Mouse (Mus musculus) forebrain, embryonic 10.5 days (tissue): Measurements from ENCODE around the gene Myo7a. TPM values are rescaled to one million over a fixed set of nuclear protein-coding genes. Genes with fewer than 3 reads are reported as not detected.

Experiments used
- DNase-seq: peaks from one replicate; pipeline ENCODE4 v3.0.0-alpha.2; 2017; ENCODE audit warnings: low spot score; ENCODE audit errors: extremely low spot score
- H3K27ac ChIP-seq: fragments of 300-500 bp; sonication (generic); 2 replicates; pipeline ENCODE4 v1.5.1; 2016; ENCODE audit warnings: mild to moderate bottlenecking
- H3K27me3 ChIP-seq: fragments of 300-500 bp; sonication (generic); 2 replicates; pipeline ENCODE4 v1.6.1; 2016; ENCODE audit warnings: mild to moderate bottlenecking; ENCODE audit not compliant: poor library complexity, severe bottlenecking
- H3K36me3 ChIP-seq: fragments of 300-500 bp; sonication (generic); replicated peaks from 2 replicates; pipeline ENCODE4 v1.6.1; 2016; ENCODE audit warnings: mild to moderate bottlenecking, moderate library complexity
- H3K4me1 ChIP-seq: fragments of 300-500 bp; sonication (generic); 2 replicates; pipeline ENCODE4 v1.6.1; 2016
- H3K4me3 ChIP-seq: fragments of 300-500 bp; sonication (generic); 2 replicates; pipeline ENCODE4 v1.5.1; 2016; ENCODE audit warnings: mild to moderate bottlenecking, moderate library complexity
- H3K9me3 ChIP-seq: fragments of 300-500 bp; sonication (generic); 2 replicates; pipeline ENCODE4 v1.6.1; 2016; ENCODE audit warnings: mild to moderate bottlenecking, moderate library complexity
- WGBS: fragments of 180-500 bp; shearing (Covaris S2); methylation state at CpG from one replicate; pipeline ENCODE4 v1.1.7; 2016; 5-methylcytosine and 5-hydroxymethylcytosine counted together
- polyA plus RNA-seq: library from polyadenylated mRNA; unstranded; fragments of >200 nt; fragmentation: Nextera tagmentation; extraction: Ambion mirVana; gene quantifications from 2 replicates; pipeline ENCODE4 v1.2.1, GENCODE M21; 2016

Gene Myo7a
- polyA plus RNA-seq, 1 experiment from 2014 or later = 20.8 TPM

GRCm38 (mm10) chr7:98139216-98139615 is 19.9 kb upstream of the Myo7a start:
- peaks cover 37% of the 10 kb centered on the region for H3K4me1 ChIP-seq
- H3K9me3 ChIP-seq = no peaks in the 10 kb centered on the region
- H3K36me3 ChIP-seq = no peaks in the 10 kb centered on the region
- peaks cover 7% of the 10 kb centered on the region; the same call in 1 of the 2 replicates for H3K27me3 ChIP-seq
- H3K27ac ChIP-seq = no peak overlapping the region
- 23% methylated on average over 9 of the region's 9 CpGs for WGBS
- no peak overlapping the region for H3K4me3 ChIP-seq
- no peak for DNase-seq

- Histone ChIP-seq H3K36me3 (no peaks in the 10 kb centered on the region), H3K27me3 (no peaks in the 10 kb centered on the region; the same call in 1 of the 2 replicates), H3K27ac (no peak overlapping the region), H3K4me1 (peaks cover 36% of the 10 kb centered on the region), H3K4me3 (no peak overlapping the region), H3K9me3 (no peaks in the 10 kb centered on the region)
- 97% methylated on average over 2 of the region's 2 CpGs for WGBS
- no peak for DNase-seq
Observed at GRCm38 (mm10) chr7:98137995-98138394, 18.7 kb upstream of the Myo7a start.

GRCm38 (mm10) chr7:98137583-98137982 is 18.3 kb upstream of the Myo7a start:
- DNase-seq = no peak
- Histone ChIP-seq H3K4me3 (no peak overlapping the region), H3K9me3 (no peaks in the 10 kb centered on the region), H3K36me3 (no peaks in the 10 kb centered on the region), H3K27ac (no peak overlapping the region), H3K4me1 (peaks cover 32% of the 10 kb centered on the region), H3K27me3 (no peaks in the 10 kb centered on the region; the same call in 1 of the 2 replicates)
- WGBS = 52% methylated on average over 3 of the region's 3 CpGs

GRCm38 (mm10) chr7:98131751-98132150 is 12.4 kb upstream of the Myo7a start:
- Histone ChIP-seq H3K4me3 (no peak overlapping the region), H3K36me3 (no peaks in the 10 kb centered on the region), H3K27ac (no peak overlapping the region), H3K4me1 (no peaks in the 10 kb centered on the region), H3K9me3 (no peaks in the 10 kb centered on the region), H3K27me3 (no peaks in the 10 kb centered on the region)
- WGBS = 96% methylated on average over 8 of the region's 8 CpGs
- DNase-seq = no peak

GRCm38 (mm10) chr7:98125473-98125872 is 6.1 kb upstream of the Myo7a start:
- H3K9me3 ChIP-seq = no peaks in the 10 kb centered on the region
- WGBS = 42% methylated on average over 5 of the region's 5 CpGs
- peaks cover 12% of the 10 kb centered on the region; the same call in 1 of the 2 replicates for H3K27me3 ChIP-seq
- no peak for DNase-seq
- H3K4me1 ChIP-seq = peaks cover 4% of the 10 kb centered on the region
- H3K4me3 ChIP-seq = no peak overlapping the region
- H3K36me3 ChIP-seq = no peaks in the 10 kb centered on the region
- H3K27ac ChIP-seq = no peak overlapping the region

GRCm38 (mm10) chr7:98124701-98125100 is 5.4 kb upstream of the Myo7a start:
- H3K36me3 ChIP-seq = no peaks in the 10 kb centered on the region
- no peak overlapping the region for H3K4me3 ChIP-seq
- no peak for DNase-seq
- no peak overlapping the region for H3K27ac ChIP-seq
- H3K9me3 ChIP-seq = no peaks in the 10 kb centered on the region
- H3K4me1 ChIP-seq = peaks cover 11% of the 10 kb centered on the region
- WGBS = 76% methylated on average over 5 of the region's 5 CpGs
- peaks cover 13% of the 10 kb centered on the region; the same call in 1 of the 2 replicates for H3K27me3 ChIP-seq

GRCm38 (mm10) chr7:98121673-98122072 is 2.3 kb upstream of the Myo7a start:
- no peak overlapping the region for H3K27ac ChIP-seq
- no peak for DNase-seq
- H3K4me3 ChIP-seq = no peak overlapping the region
- H3K36me3 ChIP-seq = no peaks in the 10 kb centered on the region
- H3K4me1 ChIP-seq = peaks cover 27% of the 10 kb centered on the region
- 85% methylated on average over 8 of the region's 8 CpGs for WGBS
- no peaks in the 10 kb centered on the region for H3K9me3 ChIP-seq
- peaks cover 13% of the 10 kb centered on the region; the same call in 1 of the 2 replicates for H3K27me3 ChIP-seq

GRCm38 (mm10) chr7:98121241-98121640 is 1.9 kb upstream of the Myo7a start:
- 93% methylated on average over 3 of the region's 3 CpGs for WGBS
- Histone ChIP-seq H3K27ac (no peak overlapping the region), H3K4me1 (peaks cover 27% of the 10 kb centered on the region), H3K36me3 (no peaks in the 10 kb centered on the region), H3K9me3 (no peaks in the 10 kb centered on the region), H3K4me3 (no peak overlapping the region), H3K27me3 (peaks cover 13% of the 10 kb centered on the region; the same call in 1 of the 2 replicates)
- no peak for DNase-seq

- Histone ChIP-seq H3K27ac (0 out of 2 replicates have a peak overlapping the region, but pooled peaks have one; percentile 56), H3K36me3 (no peaks in the 10 kb centered on the region), H3K27me3 (peaks cover 13% of the 10 kb centered on the region; the same call in 1 of the 2 replicates), H3K4me3 (peak overlapping the region; percentile 43), H3K4me1 (peaks cover 27% of the 10 kb centered on the region), H3K9me3 (no peaks in the 10 kb centered on the region)
- DNase-seq = peak; percentile 78
- WGBS = 4% methylated on average over 7 of the region's 7 CpGs
Observed at GRCm38 (mm10) chr7:98120325-98120724, 1.0 kb upstream of the Myo7a start.

GRCm38 (mm10) chr7:98119961-98120232 is 573 bp upstream of the Myo7a start:
- 75% methylated on average over 2 of the region's 2 CpGs for WGBS
- peaks cover 27% of the 10 kb centered on the region for H3K4me1 ChIP-seq
- DNase-seq = no peak
- peaks cover 13% of the 10 kb centered on the region; the same call in 1 of the 2 replicates for H3K27me3 ChIP-seq
- no peaks in the 10 kb centered on the region for H3K36me3 ChIP-seq
- no peaks in the 10 kb centered on the region for H3K9me3 ChIP-seq
- no peak overlapping the region for H3K27ac ChIP-seq
- H3K4me3 ChIP-seq = peak overlapping the region; percentile 43; the same call in 1 of the 2 replicates

- Histone ChIP-seq H3K27ac (peak overlapping the region; percentile 15; the same call in 1 of the 2 replicates), H3K9me3 (no peaks in the 10 kb centered on the region)
Observed at GRCm38 (mm10) chr7:98117012-98117660, 2.2 kb downstream of the Myo7a start.

GRCm38 (mm10) chr7:98114656-98115055 is 4.7 kb downstream of the Myo7a start:
- no peak overlapping the region for H3K4me3 ChIP-seq
- peaks cover 38% of the 10 kb centered on the region for H3K27me3 ChIP-seq
- H3K27ac ChIP-seq = 0 out of 2 replicates have a peak overlapping the region, but pooled peaks have one; percentile 22
- no peak for DNase-seq
- 81% methylated on average over 6 of the region's 6 CpGs for WGBS
- H3K9me3 ChIP-seq = no peaks in the 10 kb centered on the region
- peaks cover 26% of the 10 kb centered on the region for H3K4me1 ChIP-seq
- H3K36me3 ChIP-seq = no peaks in the 10 kb centered on the region

More at GRCm38 (mm10) chr7:98117012-98117660, 2.2 kb downstream of the Myo7a start:
- Histone ChIP-seq H3K36me3 (no peaks in the 10 kb centered on the region), H3K4me3 (no peak overlapping the region), H3K4me1 (peaks cover 27% of the 10 kb centered on the region), H3K27me3 (peaks cover 26% of the 10 kb centered on the region)
- WGBS = 78% methylated on average over 11 of the region's 11 CpGs
- DNase-seq = no peak

- peaks cover 10% of the 10 kb centered on the region for H3K4me1 ChIP-seq
- H3K4me3 ChIP-seq = peak overlapping the region; percentile 45
- H3K9me3 ChIP-seq = no peaks in the 10 kb centered on the region
- DNase-seq = no peak
- peaks cover 44% of the 10 kb centered on the region for H3K27me3 ChIP-seq
- 5% methylated on average over 25 of the region's 25 CpGs for WGBS
- 0 out of 2 replicates have a peak overlapping the region, but pooled peaks have one; percentile 1 for H3K27ac ChIP-seq
- H3K36me3 ChIP-seq = no peaks in the 10 kb centered on the region
Observed at GRCm38 (mm10) chr7:98111233-98111632, 8.1 kb downstream of the Myo7a start.
